Mouse (Mus musculus) cerebellum, adult 9-11 months (tissue): Measurements from ENCODE around the gene Gapvd1.

Experiments used
- DNase-seq: peaks from one replicate; pipeline ENCODE4 v3.0.0; 2022

Gene Gapvd1

GRCm38 (mm10) chr2:34632051-34632450 lies 123.0 kb downstream of the Gapvd1 start:
- no peak for DNase-seq

GRCm38 (mm10) chr2:34630445-34630844 lies 124.6 kb downstream of the Gapvd1 start:
- no peak for DNase-seq

- DNase-seq = no peak
Measured at GRCm38 (mm10) chr2:34629758-34630157, 125.3 kb downstream of the Gapvd1 start.

- no peak for DNase-seq
Measured at GRCm38 (mm10) chr2:34628903-34629540, 126.0 kb downstream of the Gapvd1 start.

GRCm38 (mm10) chr2:34627328-34628226 lies 127.5 kb downstream of the Gapvd1 start:
- DNase-seq = no peak
